Mouse (Mus musculus): Measurements from ENCODE around the gene Cntnap5a.

Cntnap5a gene

DNA sequence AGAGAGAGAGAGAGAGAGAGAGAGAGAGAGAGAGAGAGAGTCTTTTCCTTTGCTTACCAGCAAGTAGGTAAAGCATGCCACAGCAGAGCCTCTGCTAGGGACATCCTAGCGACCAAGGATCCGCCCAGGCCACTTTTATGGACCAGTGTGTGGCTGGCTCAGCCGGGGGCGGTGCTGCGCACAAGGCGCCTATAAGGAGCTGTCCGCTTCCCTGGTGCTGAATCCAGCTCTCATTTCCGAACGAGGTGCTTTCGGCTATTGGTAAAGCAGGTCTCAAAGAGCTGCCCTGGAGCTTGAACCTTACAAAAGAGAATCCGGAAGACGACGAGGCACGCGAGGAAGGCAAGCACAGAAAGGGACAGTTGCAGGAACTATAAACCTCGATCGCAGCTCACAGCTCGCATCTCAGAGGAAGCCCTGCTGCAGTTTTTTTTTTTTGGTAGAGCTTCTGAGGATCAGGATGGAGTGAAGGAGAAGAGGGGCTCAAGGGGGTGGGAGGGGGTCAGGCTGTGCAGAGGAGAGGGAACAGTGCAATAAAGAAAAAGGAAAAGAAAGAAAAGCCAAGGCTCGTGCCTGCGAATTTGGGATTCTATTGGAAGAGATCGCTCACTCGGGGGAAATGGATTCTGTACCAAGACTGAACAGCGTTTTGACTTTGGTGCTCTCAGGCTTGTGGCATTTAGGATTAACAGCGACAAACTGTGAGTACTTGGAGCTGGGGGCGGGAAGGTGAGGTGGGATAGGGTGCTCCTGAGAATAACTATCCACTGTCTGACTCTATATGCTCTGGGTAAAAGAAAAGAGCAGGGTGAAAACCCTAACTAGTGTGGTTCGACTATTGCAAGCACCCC is at the start of gene Cntnap5a:
TSS of gene Cntnap5a (plus strand) at position 239 of the 851 bp plus-strand sequence.
- no peak for DNase-seq (ENCODE audit: low read depth, low spot score)

- no peak for DNase-seq (ENCODE audit: low read depth, low spot score)
Observed at GRCm38 (mm10) chr1:115646921-115647320, 37.6 kb upstream of the Cntnap5a start.

GRCm38 (mm10) chr1:115658343-115659064 is 26.1 kb upstream of the Cntnap5a start:
- no peak for DNase-seq (ENCODE audit: low read depth, low spot score)

GRCm38 (mm10) chr1:115686494-115686893 is 1.9 kb downstream of the Cntnap5a start:
- DNase-seq (ENCODE audit: low read depth, low spot score) = no peak

GRCm38 (mm10) chr1:115699798-115700197 is 15.2 kb downstream of the Cntnap5a start:
- no peak for DNase-seq (ENCODE audit: low read depth, low spot score)

- no peak for DNase-seq (ENCODE audit: low read depth, low spot score)
Observed at GRCm38 (mm10) chr1:115742556-115742955, 58.0 kb downstream of the Cntnap5a start.

DNA sequence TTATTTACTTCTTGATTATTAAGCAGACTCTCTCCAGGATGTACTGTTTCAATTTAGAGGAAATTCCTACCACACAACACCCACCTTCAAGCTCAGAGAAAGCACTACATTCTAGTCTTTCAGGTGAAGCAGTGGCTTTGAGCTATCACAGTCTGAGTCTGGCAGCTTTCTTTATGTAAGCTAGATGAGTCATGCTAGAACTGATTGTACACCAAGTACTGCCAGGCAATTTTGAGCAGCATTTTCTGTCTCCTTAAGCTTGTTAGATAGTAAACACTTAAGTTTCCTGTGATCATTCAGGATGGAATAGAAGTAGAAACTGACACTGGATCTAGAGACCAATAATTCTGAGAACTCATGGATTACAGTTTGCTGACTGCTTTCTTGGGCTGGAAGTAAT is 61.0 kb downstream of the Cntnap5a start:
- DNase-seq (ENCODE audit: low read depth, low spot score) = no peak

- DNase-seq (ENCODE audit: low read depth, low spot score) = no peak
Observed at GRCm38 (mm10) chr1:115784737-115785136, 100.2 kb downstream of the Cntnap5a start.

DNA sequence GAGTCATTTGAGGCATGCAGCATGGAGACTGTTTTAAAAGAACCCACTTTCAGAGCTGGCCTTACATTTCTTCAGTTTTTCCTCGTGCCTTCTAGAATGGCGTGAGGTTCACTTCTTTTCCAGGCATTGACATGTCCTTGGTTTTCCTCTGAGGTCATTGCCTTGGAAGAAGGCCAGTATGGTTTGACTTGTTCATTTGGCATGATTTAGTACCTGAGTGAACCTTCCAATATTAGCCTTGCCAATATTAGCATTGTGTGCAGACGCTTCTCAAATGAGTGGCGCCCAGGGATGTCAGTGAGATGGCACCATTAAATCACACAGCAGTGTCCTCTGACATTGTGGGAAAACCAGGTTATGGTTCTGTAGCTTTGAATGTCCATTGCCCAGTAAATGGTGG is 158.0 kb downstream of the Cntnap5a start:
- no peak for DNase-seq (ENCODE audit: low read depth, low spot score)

DNA sequence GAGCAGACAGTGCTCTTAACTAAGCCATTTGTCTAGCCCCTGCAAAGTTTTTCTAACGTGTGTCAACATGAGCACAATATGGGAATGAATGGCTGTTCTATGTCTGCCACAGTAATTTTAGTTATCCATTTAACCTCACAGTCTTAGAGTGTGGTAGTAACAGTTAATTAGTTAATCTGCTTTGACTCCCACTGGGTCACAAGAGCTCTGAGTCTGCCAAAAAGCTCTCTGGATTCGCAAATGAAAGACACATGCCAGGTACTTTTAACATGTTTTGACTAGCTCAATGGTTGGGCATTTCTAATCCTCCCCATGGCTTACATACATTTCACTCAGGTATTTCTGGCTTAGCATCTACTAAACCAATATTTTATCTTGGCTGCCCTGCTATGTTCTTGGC is 163.0 kb downstream of the Cntnap5a start:
- no peak for DNase-seq (ENCODE audit: low read depth, low spot score)

DNA sequence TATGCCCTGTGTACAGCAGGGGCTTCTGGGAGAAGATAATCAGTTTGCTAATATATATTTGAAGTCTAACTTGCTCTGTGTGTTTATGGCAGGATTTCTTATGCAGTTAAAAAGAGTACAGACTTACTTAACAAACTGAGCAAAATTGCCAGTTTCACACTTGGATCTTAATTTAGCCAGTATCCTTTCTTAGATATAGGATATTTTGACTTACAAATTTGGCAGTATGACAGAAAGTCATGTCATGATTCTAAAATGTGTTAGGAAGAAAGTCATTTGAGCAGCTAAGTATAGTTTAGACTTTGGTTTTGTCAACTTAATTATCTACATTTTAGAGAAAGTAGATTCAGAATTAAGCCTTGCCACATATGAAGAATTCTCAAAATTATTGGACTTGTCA is 167.7 kb downstream of the Cntnap5a start:
- DNase-seq (ENCODE audit: low read depth, low spot score) = no peak

DNA sequence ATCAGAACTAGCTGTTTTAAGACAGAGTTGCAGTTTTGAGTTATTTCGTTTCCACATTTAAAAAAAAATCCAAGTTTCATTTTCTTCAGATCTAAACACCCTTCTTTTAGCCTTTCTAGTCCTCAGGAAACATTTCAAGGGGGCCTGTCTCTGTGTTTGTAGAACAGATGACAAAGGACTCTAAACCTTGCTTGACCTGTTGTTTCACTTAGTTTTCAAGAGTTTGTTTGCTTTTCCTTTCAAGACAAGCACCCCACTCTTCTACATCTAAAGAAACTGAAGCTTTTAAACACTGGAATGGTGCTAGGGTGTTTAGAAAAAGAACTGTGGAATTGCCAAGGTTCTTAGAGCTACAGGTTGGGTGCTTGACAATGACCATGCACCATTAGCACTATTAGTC is 233.8 kb downstream of the Cntnap5a start:
- DNase-seq (ENCODE audit: low read depth, low spot score) = no peak

DNA sequence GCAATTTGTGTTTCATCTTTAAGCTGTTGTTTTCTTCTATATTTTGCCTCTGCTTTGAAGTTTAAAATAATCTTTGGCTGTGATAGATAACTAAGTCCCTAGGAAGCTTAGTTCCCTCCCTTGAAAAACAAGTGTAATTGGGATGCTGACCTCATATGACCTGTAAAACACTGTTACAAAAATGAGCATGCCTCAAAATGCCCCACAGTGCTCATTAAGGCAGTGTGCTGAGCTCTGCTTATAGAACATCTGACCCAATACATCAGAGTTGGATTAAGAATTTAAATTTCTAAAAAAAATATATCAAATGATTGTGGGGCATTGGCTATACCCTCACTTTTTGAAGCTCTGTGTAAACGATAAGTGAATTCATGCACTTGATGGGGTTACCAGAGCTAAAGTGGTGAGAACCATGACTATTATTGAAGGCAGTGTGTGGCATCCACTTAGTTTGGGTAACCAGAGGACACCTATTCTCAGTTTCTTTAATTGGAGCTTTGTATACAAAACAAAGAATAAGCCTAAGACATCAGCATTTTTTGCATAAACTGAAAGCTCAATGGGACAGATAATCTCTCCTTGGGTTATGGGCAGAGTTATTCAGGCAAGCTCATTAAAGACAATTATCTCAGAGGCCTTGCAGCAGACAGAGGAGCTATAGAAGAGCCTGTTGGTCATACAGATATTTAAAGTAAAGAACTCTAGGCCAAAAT is 241.6 kb downstream of the Cntnap5a start:
- no peak for DNase-seq (ENCODE audit: low read depth, low spot score)

GRCm38 (mm10) chr1:115932045-115932444 is 247.5 kb downstream of the Cntnap5a start:
- DNase-seq (ENCODE audit: low read depth, low spot score) = no peak

- no peak for DNase-seq (ENCODE audit: low read depth, low spot score)
Observed at GRCm38 (mm10) chr1:115945892-115946291, 261.3 kb downstream of the Cntnap5a start.

DNA sequence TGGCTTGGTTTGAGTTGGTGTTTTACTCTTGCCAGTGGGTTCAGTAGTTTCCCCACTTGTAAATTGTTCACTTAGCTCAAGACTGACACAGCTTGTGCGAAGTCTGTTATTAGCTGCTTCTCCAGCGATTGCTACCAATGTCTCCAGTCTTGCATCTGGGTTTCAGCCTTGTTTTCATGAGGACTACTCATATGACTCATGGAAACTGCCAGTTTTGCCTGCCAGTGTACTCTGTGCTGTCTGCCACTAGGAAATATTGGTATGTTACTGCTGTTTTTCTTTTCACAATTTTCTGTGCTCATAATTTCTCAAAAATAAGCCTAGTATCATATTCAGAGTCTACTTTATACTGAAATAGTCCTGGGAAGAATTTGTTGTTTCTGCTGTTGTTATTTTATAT is 272.0 kb downstream of the Cntnap5a start:
- DNase-seq (ENCODE audit: low read depth, low spot score) = no peak

DNA sequence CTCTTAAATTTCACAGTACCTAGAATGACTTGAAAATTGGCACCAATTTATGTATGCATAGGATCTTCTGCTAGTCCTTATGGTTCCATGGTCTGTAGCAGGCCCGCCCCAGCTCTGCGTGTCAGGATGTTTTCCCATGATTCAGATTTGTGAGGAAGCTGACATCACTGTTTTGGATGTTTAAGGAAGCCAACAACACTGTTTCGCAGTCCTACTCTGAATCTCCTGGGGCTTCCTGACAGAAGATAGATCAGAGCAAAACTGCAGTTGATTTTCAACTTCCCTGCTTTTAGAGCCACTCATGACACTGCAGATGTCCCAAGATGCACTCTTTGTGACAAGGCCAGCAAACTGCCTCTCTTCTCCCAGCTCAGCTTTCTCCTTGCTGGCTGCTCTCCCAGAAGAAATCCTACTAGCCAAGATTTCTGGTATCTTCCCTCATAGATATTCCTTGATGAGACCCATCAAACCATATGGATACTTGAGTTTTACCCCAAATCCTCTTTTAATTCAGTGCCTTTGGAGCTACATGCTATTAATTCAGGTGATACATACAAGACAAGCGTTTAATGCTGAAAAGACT is 280.5 kb downstream of the Cntnap5a start:
- DNase-seq (ENCODE audit: low read depth, low spot score) = no peak

DNA sequence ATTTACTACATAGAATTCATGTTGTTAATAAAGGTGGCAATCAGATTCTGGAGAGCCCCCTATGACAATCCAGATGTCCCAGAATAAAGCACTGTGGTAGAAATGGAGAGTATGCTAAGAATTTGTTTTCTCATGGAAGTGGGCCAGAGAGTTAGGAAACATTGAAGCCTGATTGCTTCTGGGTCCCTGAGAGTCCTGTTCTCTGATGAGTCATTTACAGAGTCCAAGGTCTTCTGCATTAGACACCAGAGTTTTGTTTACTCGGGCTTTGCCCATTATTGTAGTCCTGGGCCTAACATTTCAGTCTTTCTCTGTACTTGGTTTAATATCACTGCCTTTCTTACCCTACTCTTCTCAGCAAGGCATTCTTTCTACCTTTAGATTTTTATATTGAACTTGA is 305.6 kb downstream of the Cntnap5a start:
- DNase-seq (ENCODE audit: low read depth, low spot score) = no peak

DNA sequence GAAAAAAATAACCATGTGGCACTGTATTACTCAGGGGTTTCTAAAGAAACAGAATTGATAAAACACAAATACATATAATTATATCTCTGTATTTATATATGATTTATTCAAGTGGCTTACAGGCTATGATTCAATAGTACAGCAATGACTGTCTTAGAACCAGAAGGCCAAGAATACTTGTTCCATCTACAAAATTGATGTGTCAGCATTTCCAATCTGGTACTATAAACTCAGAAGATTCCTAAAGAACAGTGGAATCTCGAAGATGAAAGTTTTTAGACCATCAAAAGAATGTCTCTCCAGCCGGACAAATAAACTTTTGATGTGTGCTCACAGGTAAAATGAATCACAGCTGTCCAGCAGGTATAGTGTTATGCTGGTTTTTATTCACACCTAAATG is 331.2 kb downstream of the Cntnap5a start:
- no peak for DNase-seq (ENCODE audit: low read depth, low spot score)

DNA sequence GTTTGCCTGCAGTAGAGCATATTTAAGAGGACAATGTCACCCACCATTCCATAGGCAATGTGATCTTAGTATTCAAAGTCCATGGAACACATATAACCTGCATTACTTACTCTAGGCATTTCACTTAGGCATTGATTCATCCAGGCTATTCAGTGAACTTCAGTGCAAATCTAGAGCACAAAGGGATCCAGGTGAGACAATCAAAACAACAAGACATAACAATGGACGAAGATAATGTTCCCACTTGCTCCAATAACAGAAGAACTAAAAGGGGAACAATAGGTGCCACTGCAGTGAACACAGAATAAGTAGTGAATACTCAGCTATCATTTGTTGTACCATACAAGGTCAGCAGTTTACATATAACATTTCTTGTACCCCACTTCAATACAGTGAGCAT is 345.1 kb downstream of the Cntnap5a start:
- DNase-seq (ENCODE audit: low read depth, low spot score) = no peak

- DNase-seq (ENCODE audit: low read depth, low spot score) = no peak
Observed at GRCm38 (mm10) chr1:116035897-116036296, 351.3 kb downstream of the Cntnap5a start.

- DNase-seq (ENCODE audit: low read depth, low spot score) = no peak
Observed at GRCm38 (mm10) chr1:116036894-116037293, 352.3 kb downstream of the Cntnap5a start.

Measured in CD4-positive, CD25-positive, alpha-beta regulatory T cell, adult 2 months (primary cell).